Mouse (Mus musculus): ENCODE measurements around the gene Dynlrb2.

GRCm38 (mm10) chr8:116524915-116525314 lies 20.1 kb downstream of the Dynlrb2 start:
- no peak for TF ChIP-seq CTCF (IDR thresholded peaks at IDR 0.05; ENCODE audit: low read depth)
- TF ChIP-seq EP300 (IDR thresholded peaks at IDR 0.05; ENCODE audit: low read depth): no peak
